ENCODE assay signal across 8 mouse cellular contexts in genomic region chr1:58445143-58445722, GRCm38 (mm10). TPM values are rescaled to one million over a fixed set of nuclear protein-coding genes. Genes with fewer than 3 reads are reported as not detected.
DNase-seq lines count a peak whose midpoint lies in the region; ATAC-seq and TF ChIP-seq lines count a peak whose summit lies in the region.

Gene Nif3l1, plus strand, starts transcription at chr1:58445151.
Gene Ppil3, minus strand, starts transcription at chr1:58445486.

- peak within 1 kb of the TSS; percentile 89 for H3K27ac ChIP-seq in hindbrain, embryonic 13.5 days

- peak within 1 kb of the TSS; percentile 61 for H3K4me3 ChIP-seq in hindbrain, embryonic 13.5 days

- CTCF ChIA-PET in Patski (lab: Charles Lee), result interaction anchor here (0.9 to 2.4 kb wide), 2 partner anchors 15 to 18 kb away, joined by 3 to 7 read pairs; no protein-coding TSS in a partner anchor

- no peaks in the 10 kb centered on the region for H3K27me3 ChIP-seq in Patski
- H3K27me3 ChIP-seq in hindbrain, embryonic 13.5 days, result no peaks in the 10 kb centered on the region

- H3K4me1 ChIP-seq in hindbrain, embryonic 13.5 days (replicated peaks), result peaks cover 38% of the 10 kb centered on the region

- H3K9ac ChIP-seq in hindbrain, embryonic 13.5 days, result peak within 1 kb of the TSS; percentile 88

- no peak for DNase-seq in Patski (ENCODE audit: low read depth, low spot score)
- peak; percentile 83 to 84 for DNase-seq in cerebellum, postnatal 14 days
- peak; percentile 89 for DNase-seq in frontal cortex, postnatal 14 days (ENCODE audit: low spot score in 2 of 2)
- DNase-seq in layer of hippocampus, postnatal 25 days (ENCODE audit: extremely low spot score in 1 of 2, low spot score in 1 of 2), result peak; percentile 68 to 85
- DNase-seq in lung, postnatal 25 days (ENCODE audit: low spot score), result peak; percentile 89
- peak; percentile 83 for DNase-seq in retina, embryonic 14.5 days (ENCODE audit: low spot score)
- DNase-seq in thymus, postnatal 4 days, result peak; percentile 82

- H3K4me2 ChIP-seq in hindbrain, embryonic 13.5 days, result peak within 1 kb of the TSS; percentile 77

- TF ChIP-seq CTCF in Patski (IDR thresholded peaks at IDR 0.05), result no peak

- POLR2A ChIA-PET in Patski (lab: Charles Lee), result interaction anchor here (0.7 to 2.2 kb wide), 6 partner anchors 9 to 487 kb away, joined by 3 to 5 read pairs (median 4); partner anchors contain the start of gene Clk1

- peak; percentile 92 for ATAC-seq in Patski
- peak; percentile 98 for ATAC-seq in hindbrain, embryonic 13.5 days (ENCODE audit: low FRiP score)

- no peaks in the 10 kb centered on the region for H3K9me3 ChIP-seq in hindbrain, embryonic 13.5 days

- in situ Hi-C loops in Patski (cut with MboI; ENCODE audit: low pct_unique_long_range_greater_than_20kb), result no loop called here

- WGBS in hindbrain, embryonic 13.5 days, result under 1% methylated on average over 33 of the region's 33 CpGs

- H3K36me3 ChIP-seq in hindbrain, embryonic 13.5 days, result peaks cover 36% of the 10 kb centered on the region

RNA-seq across cellular contexts. Expression of gene Nif3l1, which starts in this region (rescaled TPM):
- polyA plus RNA-seq in Patski (2021), result 25.5 TPM
- polyA plus RNA-seq in hindbrain, embryonic 13.5 days (2015; fragmentation: Nextera tagmentation; extraction: Ambion mirVana), result 53.7 and 58.9 TPM in 2 replicates
- 10 to 100 TPM; 22.1 to 22.7 TPM for total RNA-seq in layer of hippocampus, postnatal 25 days (2021)

RNA-seq across cellular contexts. Expression of gene Ppil3, which starts in this region (rescaled TPM):
- polyA plus RNA-seq in Patski (2021), result 56.3 TPM
- polyA plus RNA-seq in hindbrain, embryonic 13.5 days (2015; fragmentation: Nextera tagmentation; extraction: Ambion mirVana), result 52.9 and 53.6 TPM in 2 replicates
- 10 to 100 TPM; 26.8 to 27.3 TPM for total RNA-seq in layer of hippocampus, postnatal 25 days (2021)
